Mouse (Mus musculus): ENCODE measurements around the gene Rgs6. TPM values are rescaled to one million over a fixed set of nuclear protein-coding genes. Genes with fewer than 3 reads are reported as not detected.

Rgs6 gene
- total RNA-seq, 4 experiments from 2014 or later: 53.0 to 63.9 (median 62.2) TPM

DNA sequence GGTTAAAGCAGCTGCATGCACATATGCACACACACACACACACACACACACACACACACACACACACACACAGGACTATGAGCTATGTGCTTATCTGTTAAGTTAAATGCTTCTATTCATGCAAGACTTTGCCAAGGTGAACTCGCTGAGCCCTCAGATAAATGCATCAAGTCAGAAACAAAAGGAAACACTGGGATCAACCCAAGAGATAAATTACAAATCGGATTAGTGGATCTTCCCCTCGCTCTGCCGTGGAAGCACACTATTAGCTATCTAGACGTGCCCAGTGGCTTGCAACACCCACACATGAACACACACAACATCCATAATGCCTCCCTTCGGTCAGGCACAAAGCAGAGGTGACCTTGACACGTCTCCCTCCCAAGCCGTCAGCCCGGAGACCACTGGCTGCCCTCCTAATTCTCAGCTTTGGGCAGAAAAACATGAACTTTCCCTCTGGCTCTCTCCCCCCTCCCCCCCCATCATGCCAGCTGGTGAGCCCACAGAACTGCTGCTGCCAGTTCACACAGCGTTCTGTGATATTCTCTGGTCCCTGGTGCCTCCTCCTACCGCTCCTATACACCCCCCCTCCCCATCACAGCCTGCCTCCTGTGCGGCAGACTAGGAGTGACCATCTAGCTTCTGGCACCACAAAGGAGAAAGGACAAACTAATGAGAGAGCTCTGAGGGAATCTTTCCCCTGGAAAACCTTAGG is 581.6 kb downstream of the Rgs6 start:
- peak in 1 of 2 experiments; percentile 66 for DNase-seq (ENCODE audit: low spot score in 2 of 2)

DNA sequence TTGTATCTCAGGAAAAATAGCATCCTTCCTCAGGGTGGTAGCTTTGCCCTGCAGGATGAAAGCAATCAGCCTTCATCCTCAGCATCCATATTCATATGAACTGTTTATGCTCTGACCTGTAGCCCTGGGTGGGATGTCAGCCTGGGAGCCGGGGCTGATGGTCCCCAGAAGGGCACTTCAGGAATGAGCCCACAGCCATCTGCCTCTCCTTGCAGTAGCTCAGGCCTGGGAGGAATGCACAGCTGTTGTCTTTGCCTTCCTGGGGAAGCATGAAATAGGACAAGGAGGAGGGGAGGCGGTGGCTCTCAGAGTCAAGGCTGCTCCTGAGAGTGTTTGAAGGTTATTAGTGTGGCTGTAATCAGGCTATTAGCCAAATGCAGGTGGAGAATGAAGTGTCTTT is 590.7 kb downstream of the Rgs6 start:
- no peak for DNase-seq (ENCODE audit: low spot score in 2 of 2)

DNA sequence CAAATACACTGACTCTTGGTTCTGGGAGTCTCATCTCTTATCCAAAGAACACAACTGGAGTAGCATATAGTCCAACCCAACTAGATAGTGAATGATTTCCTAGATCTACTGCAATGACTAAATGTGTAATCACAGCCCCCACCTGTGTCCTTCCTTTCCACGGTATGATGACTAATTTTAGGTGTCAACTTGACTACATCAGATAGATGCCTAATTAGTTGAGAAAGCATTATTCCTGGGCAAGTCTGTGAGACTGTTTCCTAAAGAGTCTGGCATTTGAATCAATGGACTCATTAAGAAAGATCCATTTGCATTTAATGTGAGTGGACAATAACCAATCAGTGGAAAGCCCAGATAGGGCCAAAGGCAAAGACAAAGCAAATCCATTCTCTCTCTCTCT is 591.8 kb downstream of the Rgs6 start:
- DNase-seq (ENCODE audit: low spot score in 2 of 2): no peak

DNA sequence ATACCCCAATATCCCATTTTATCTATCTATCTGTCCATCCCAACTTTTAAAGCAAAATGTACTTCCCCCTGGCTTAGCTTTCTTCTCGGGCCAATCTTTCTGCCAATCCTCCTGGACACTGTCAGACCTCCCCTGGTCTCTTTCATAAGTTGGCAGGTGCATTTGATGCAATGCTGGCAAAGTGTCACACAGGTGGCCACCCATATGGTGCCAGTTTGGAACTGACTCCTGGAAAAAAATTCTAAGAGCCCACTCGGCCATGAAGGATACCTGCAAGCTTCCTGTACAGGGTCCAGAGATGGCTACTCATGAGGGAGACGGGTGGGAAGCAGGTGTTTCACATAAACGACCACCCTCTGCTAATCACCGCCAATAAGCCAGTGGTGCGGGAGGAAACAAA is 592.5 kb downstream of the Rgs6 start:
- no peak for DNase-seq (ENCODE audit: low spot score in 2 of 2)

DNA sequence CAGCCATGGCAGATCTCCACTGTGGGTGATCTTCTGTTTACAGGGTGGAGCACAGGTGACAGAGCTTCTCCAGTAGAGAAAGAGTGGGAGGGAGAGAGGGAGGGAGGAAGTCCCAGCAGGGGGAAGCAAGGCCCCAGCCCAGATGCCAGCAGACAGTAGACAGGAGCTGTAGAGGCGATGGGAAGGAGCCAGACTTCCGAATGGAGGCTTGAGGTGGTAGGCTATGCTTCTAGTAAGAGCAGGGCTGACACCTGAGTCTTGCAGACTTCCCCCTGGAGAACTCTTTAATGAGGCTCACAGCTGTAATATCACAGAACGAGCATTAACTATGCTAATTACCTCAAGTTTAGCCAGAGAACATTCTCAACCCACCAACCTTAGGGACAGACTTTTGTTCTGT is 613.6 kb downstream of the Rgs6 start:
- no peak for DNase-seq (ENCODE audit: low spot score in 2 of 2)

DNA sequence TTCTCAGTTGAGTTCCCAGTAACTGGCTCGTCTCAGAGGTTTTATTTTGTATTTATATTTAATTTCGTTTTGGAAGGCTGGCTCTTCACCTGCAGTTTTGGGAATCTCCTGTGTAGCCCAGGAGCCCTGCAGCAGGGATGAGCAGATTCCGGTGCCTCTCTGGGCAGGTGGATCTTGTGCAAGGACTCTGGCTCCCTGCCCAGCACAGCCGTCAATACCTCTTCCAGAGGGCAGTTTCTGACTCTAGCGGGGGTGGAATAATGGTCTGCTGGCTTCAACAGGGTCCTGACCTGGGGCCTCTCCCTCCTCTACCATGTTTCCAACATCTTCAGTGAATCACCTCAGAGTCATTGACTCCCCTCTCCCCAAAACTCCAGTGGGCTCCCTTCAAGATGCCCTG is 616.3 kb downstream of the Rgs6 start:
- DNase-seq (ENCODE audit: low spot score in 2 of 2): no peak

DNA sequence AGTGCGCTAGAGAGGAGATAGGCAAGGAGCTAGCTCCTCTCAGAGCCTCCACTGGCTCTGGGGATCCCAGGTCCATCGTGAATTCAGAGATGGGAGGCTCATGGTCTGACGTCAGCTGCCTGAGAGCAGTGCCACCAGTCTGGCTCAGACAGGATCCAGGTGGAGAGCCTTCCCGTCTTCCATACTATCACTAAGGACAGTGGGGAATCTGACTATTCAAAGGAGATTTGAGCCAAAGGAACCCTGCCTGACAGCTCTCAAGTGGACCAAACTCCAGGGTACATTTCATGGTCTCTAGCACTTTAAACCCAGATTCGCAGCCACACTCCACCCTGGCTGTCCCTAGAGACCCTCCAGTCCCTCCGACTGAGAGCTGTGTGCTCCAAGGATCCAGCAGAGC is 618.8 kb downstream of the Rgs6 start:
- DNase-seq (ENCODE audit: low spot score in 2 of 2): no peak

DNA sequence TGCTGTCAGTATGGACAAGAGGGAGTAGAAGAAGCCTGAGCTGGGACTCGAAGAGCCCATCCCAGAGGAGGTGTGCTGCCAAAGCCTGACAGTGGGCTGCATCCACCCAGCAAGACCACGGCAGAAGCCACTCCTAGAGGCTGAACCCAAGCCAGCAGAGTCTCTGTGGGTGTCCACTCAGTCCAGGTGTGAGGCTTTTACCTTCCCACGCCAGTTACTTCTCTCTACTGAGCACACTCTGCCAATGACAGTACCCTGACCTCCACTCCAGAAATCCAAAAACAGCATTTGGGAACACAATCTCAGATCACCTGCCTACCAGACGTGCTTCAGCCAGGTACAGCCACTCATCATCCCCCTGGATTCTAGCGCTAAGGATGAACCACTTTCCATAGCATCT is 619.4 kb downstream of the Rgs6 start:
- DNase-seq (ENCODE audit: low spot score in 2 of 2): no peak

DNA sequence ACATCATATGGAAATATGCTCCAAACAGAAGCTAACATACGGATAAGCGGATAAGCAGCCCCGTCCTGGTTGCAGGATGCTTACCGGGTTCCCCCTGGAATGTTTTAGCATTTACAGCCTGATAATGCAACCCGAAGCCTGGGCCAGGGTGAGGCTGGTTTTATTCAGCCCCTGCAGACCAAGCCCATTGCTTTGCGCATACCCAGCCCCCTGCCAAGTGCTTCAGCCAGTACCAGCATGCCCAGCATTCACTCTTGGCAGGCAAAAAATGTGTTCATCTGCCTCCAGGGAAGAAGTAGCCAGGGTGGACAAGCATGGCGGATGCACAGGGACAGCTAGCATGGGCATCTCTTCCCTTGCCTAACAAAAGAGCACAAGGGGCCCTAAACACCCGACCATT is 619.9 kb downstream of the Rgs6 start:
- DNase-seq (ENCODE audit: low spot score in 2 of 2): no peak

DNA sequence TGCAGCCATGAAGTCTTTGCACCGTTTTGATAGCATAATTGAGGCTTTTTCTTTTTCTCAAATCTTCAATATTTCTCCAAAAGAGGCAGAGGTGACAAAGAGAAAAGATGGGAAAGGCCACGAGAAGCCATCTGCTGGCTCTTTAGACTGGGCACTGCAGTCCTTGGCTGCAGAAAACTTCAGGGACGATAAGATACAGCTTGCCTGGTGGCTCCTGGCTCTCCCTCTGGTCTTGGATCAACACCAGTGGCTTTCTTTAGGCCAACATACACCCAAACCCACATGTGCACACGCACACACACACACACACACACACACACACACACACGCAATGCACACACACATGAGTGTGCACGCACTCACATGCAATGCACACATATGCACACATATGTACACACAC is 620.7 kb downstream of the Rgs6 start:
- DNase-seq (ENCODE audit: low spot score in 2 of 2): no peak

DNA sequence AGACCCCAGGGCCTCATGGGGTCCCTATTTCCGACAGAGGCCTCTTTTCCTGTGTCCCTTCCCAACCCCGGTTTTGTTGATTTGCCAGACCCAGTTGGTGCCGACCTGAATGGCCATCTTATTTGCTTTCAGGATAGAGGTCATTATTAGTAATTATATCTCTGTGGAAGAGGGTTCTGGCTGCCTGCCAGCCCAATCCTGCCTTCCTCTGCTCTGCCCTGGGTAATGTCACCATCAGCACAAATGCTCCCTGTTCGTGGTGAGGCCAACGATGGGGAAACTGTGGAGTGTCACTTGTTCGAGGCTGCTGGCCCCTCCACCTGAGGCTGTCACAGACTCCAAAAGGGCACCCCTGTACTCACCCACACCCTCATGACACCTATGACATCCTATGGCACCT is 621.4 kb downstream of the Rgs6 start:
- no peak for DNase-seq (ENCODE audit: low spot score in 2 of 2)

DNA sequence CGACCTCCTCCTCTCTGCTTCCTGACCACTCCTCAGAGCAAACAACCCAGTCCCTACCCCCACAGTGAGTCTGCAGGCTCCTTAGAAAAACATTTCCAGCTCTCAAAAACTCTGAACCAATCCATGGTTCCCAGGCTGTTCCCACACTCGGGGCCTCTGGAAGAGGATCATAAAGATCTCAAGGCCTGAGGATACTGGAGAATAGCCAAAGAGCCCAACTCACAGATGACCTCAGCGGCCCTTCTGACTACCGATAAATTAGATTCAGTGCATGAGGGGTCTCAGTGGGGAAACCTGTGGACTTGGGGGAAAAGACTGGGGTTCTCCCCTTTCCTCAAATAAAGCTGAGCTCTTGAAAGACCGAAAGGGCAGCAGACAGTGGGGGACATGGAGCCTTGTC is 622.2 kb downstream of the Rgs6 start:
- DNase-seq (ENCODE audit: low spot score in 2 of 2): no peak

DNA sequence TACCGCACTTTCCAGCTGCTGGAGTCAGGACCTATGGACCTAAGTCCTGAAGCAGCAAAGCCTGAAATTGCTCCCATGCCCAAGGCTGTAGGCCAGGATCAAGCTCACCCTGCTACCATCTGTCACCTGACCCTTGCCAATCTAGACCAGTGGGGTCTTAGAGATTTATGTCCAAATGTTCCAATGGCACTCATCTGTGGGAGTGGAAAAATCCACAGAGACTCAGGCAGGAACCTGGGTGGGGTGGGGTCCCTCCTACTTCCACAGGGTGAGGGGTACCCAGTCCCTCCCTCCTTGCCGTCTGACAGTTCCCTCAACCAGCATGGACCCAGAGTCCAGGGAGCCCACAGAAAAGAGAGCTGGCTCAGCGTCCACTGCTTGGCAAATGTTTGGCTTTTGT is 622.6 kb downstream of the Rgs6 start:
- DNase-seq (ENCODE audit: low spot score in 2 of 2): no peak

DNA sequence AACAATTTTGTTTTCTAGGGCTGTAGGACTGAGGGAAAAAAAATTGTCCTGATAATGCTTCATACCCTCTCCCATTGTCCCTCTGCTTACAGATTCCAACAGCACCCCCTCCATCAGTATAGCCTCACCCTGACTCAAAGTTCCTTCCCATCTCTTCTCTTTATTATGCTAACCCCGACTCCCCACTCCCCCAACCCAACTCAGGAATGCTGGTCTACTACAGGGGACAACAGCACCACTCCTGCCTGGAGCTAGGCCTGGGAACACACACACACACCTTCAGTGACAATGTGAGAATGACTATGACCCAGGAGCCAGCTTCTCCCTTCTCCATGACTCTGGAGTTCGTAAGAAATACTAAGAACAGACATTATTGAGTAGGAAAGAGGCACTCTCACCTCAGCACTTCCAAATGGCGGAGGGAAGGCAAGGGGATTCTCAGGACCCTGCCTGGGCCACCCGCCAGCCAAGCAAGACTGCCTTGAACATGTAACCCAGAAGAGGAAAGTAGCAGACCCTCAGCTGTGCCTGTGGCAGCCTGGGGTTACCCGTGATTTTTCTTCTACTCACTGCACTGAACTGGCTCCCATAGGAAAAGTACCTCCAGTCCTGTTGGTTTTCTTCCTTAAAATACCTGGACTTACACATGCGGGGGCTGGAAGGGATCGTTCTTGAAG is 623.2 kb downstream of the Rgs6 start:
- no peak for DNase-seq (ENCODE audit: low spot score in 2 of 2)
